ENCODE assay signal across 27 mouse cellular contexts in the genomic region with DNA sequence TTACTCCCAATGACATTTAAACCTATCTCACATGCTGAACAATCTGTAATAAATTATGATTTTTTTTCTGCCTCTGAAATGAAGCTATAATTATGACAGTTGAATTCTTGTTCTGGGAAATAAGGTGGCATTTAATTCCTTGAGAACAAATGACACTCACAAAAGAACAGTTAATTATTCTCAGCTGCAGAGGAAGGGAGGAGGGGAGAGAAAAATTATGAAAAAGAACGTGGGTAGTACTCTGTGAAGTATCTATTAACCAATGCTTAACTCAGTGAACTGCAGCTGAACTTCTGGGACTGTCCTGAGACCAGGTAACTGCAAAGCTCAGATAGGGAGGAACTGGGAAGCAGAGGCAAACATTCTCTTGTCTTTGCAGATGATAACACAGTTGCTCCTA.
A peak's percentile ranks its signal among the peaks of the same experiment; 100 is the strongest.
DNase-seq lines count a peak whose midpoint lies in the region; ATAC-seq and TF ChIP-seq lines count a peak whose summit lies in the region.
"Had no signal": no experiment of that assay in that cellular context is flagged by ENCODE, and none has a peak within 500 bp of the region (broad histone marks: within the 10 kb centered on the region; RNA-seq: fewer than 3 reads in every experiment).

No protein-coding gene starts in this region.

- TF ChIP-seq CTCF in lung, postnatal 0 days (IDR thresholded peaks at IDR 0.05), result no peak

- TF ChIP-seq EP300 in lung, postnatal 0 days (IDR thresholded peaks at IDR 0.05), result no peak

- WGBS in hindbrain, embryonic 16.5 days, result 43% methylated on average over 1 of the region's 1 CpGs
- WGBS in hindbrain, embryonic 11.5 days, result 55% methylated on average over 1 of the region's 1 CpGs
- 35% methylated on average over 1 of the region's 1 CpGs for WGBS in neural tube, embryonic 13.5 days
- 29% methylated on average over 1 of the region's 1 CpGs for WGBS in neural tube, embryonic 15.5 days
- 13% methylated on average over 1 of the region's 1 CpGs for WGBS in forebrain, embryonic 16.5 days
- 35% methylated on average over 1 of the region's 1 CpGs for WGBS in lung, postnatal 0 days

- H3K4me3 ChIP-seq in hindbrain, embryonic 16.5 days (ENCODE audit: low read length), result no peak overlapping the region
- no peak overlapping the region for H3K4me3 ChIP-seq in hindbrain, embryonic 11.5 days (ENCODE audit: low read depth, low read length)
- no peak overlapping the region for H3K4me3 ChIP-seq in neural tube, embryonic 13.5 days
- H3K4me3 ChIP-seq in neural tube, embryonic 15.5 days (replicated peaks), result no peak overlapping the region
- H3K4me3 ChIP-seq in forebrain, embryonic 16.5 days (replicated peaks; ENCODE audit: low read length), result no peak overlapping the region
- no peak overlapping the region for H3K4me3 ChIP-seq in lung, postnatal 0 days (ENCODE audit: low read depth, low read length)
- H3K4me3 ChIP-seq: embryonic facial prominence, embryonic 10.5 days; embryonic facial prominence, embryonic 15.5 days; intestine, embryonic 15.5 days; limb, embryonic 15.5 days; liver, embryonic 13.5 days; midbrain, embryonic 15.5 days had no signal

- no peak for DNase-seq in hindbrain, embryonic 11.5 days (ENCODE audit: low spot score)
- no peak for DNase-seq in lung, postnatal 0 days (ENCODE audit: low spot score)
- no peak for DNase-seq in B cell, adult 2 months
- DNase-seq: adrenal gland, adult 2 months; adrenal gland, postnatal 36 days; cerebellum, adult 8-10 months; gastrocnemius, postnatal 25 days; heart, postnatal 4 days; kidney, postnatal 25 days; liver, embryonic 13.5 days; lung, adult 18-20 months; retina, postnatal 1 day; right cerebral cortex, postnatal 14 days; thymus, postnatal 4 days had no signal

- ATAC-seq in hindbrain, embryonic 16.5 days, result 0 out of 2 replicates have a peak, but pooled peaks have one; percentile 34
- no peak for ATAC-seq in hindbrain, embryonic 11.5 days (ENCODE audit: low FRiP score)
- peak; percentile 63; the same call in 1 of the 2 replicates for ATAC-seq in neural tube, embryonic 13.5 days (ENCODE audit: low read depth)
- ATAC-seq in neural tube, embryonic 15.5 days (ENCODE audit: low FRiP score), result no peak
- peak; percentile 80 for ATAC-seq in forebrain, embryonic 16.5 days
- no peak for ATAC-seq in lung, postnatal 0 days
- ATAC-seq: activated CD4-positive, CD25-positive, alpha-beta regulatory T cell, adult 4 months; hindbrain, postnatal 0 days; intestine, embryonic 15.5 days; midbrain, embryonic 15.5 days had no signal

- no peaks in the 10 kb centered on the region; the same call in 1 of the 2 replicates for H3K4me1 ChIP-seq in hindbrain, embryonic 16.5 days (ENCODE audit: control insufficient read depth, insufficient read depth, low read depth, low read length)
- H3K4me1 ChIP-seq in hindbrain, embryonic 11.5 days (replicated peaks; ENCODE audit: control insufficient read depth, insufficient read depth, low read length), result no peaks in the 10 kb centered on the region
- peaks cover 22% of the 10 kb centered on the region for H3K4me1 ChIP-seq in neural tube, embryonic 13.5 days (replicated peaks)
- peaks cover 8% of the 10 kb centered on the region for H3K4me1 ChIP-seq in neural tube, embryonic 15.5 days
- peaks cover 17% of the 10 kb centered on the region for H3K4me1 ChIP-seq in forebrain, embryonic 16.5 days (replicated peaks; ENCODE audit: control insufficient read depth, insufficient read depth, low read length)
- no peaks in the 10 kb centered on the region for H3K4me1 ChIP-seq in lung, postnatal 0 days (ENCODE audit: insufficient read depth, low read depth, low read length)
- H3K4me1 ChIP-seq: intestine, embryonic 15.5 days; liver, embryonic 13.5 days had no signal

- no peak overlapping the region for H3K9ac ChIP-seq in hindbrain, embryonic 16.5 days (ENCODE audit: low read depth, low read length)
- no peak overlapping the region for H3K9ac ChIP-seq in hindbrain, embryonic 11.5 days (ENCODE audit: low read depth, low read length)
- no peak overlapping the region for H3K9ac ChIP-seq in neural tube, embryonic 13.5 days
- no peak overlapping the region for H3K9ac ChIP-seq in neural tube, embryonic 15.5 days (replicated peaks)
- H3K9ac ChIP-seq in forebrain, embryonic 16.5 days (replicated peaks; ENCODE audit: low read depth, low read length), result 0 out of 2 replicates have a peak overlapping the region, but pooled peaks have one; percentile 17
- H3K9ac ChIP-seq in lung, postnatal 0 days (replicated peaks; ENCODE audit: low read depth), result no peak overlapping the region
- H3K9ac ChIP-seq: embryonic facial prominence, embryonic 15.5 days; intestine, embryonic 15.5 days; limb, embryonic 15.5 days; liver, embryonic 13.5 days; midbrain, embryonic 15.5 days had no signal

- H3K9me3 ChIP-seq in hindbrain, embryonic 16.5 days (ENCODE audit: control insufficient read depth, low read length), result no peaks in the 10 kb centered on the region
- H3K9me3 ChIP-seq in hindbrain, embryonic 11.5 days (ENCODE audit: control insufficient read depth, low read length), result no peaks in the 10 kb centered on the region
- no peaks in the 10 kb centered on the region for H3K9me3 ChIP-seq in neural tube, embryonic 13.5 days
- no peaks in the 10 kb centered on the region for H3K9me3 ChIP-seq in neural tube, embryonic 15.5 days (replicated peaks)
- no peaks in the 10 kb centered on the region for H3K9me3 ChIP-seq in forebrain, embryonic 16.5 days (ENCODE audit: control insufficient read depth, low read length)
- no peaks in the 10 kb centered on the region for H3K9me3 ChIP-seq in lung, postnatal 0 days (ENCODE audit: low read length)
- H3K9me3 ChIP-seq: embryonic facial prominence, embryonic 10.5 days; embryonic facial prominence, embryonic 15.5 days; intestine, embryonic 15.5 days; limb, embryonic 15.5 days; liver, embryonic 13.5 days; midbrain, embryonic 15.5 days had no signal

- no peak overlapping the region for H3K4me2 ChIP-seq in hindbrain, embryonic 16.5 days (ENCODE audit: low read length)
- H3K4me2 ChIP-seq in hindbrain, embryonic 11.5 days (replicated peaks; ENCODE audit: low read depth, low read length), result no peak overlapping the region
- no peak overlapping the region for H3K4me2 ChIP-seq in neural tube, embryonic 13.5 days
- H3K4me2 ChIP-seq in neural tube, embryonic 15.5 days, result no peak overlapping the region
- no peak overlapping the region for H3K4me2 ChIP-seq in forebrain, embryonic 16.5 days (ENCODE audit: low read length)
- no peak overlapping the region for H3K4me2 ChIP-seq in lung, postnatal 0 days (replicated peaks; ENCODE audit: low read depth, low read length)
- H3K4me2 ChIP-seq: embryonic facial prominence, embryonic 15.5 days; heart, embryonic 11.5 days; intestine, embryonic 15.5 days; limb, embryonic 15.5 days; liver, embryonic 13.5 days; midbrain, embryonic 15.5 days had no signal

- no peak overlapping the region for H3K27ac ChIP-seq in hindbrain, embryonic 16.5 days (ENCODE audit: low read depth, low read length)
- H3K27ac ChIP-seq in hindbrain, embryonic 11.5 days (ENCODE audit: low read depth, low read length), result no peak overlapping the region
- H3K27ac ChIP-seq in neural tube, embryonic 13.5 days (replicated peaks), result peak overlapping the region; percentile 71
- no peak overlapping the region for H3K27ac ChIP-seq in neural tube, embryonic 15.5 days (replicated peaks)
- H3K27ac ChIP-seq in forebrain, embryonic 16.5 days (ENCODE audit: low read length), result peak overlapping the region; percentile 67
- no peak overlapping the region for H3K27ac ChIP-seq in lung, postnatal 0 days (ENCODE audit: low read length)
- H3K27ac ChIP-seq: embryonic facial prominence, embryonic 10.5 days; embryonic facial prominence, embryonic 15.5 days; hindbrain, postnatal 0 days; intestine, embryonic 15.5 days; limb, embryonic 15.5 days; liver, embryonic 13.5 days; macrophage; midbrain, embryonic 15.5 days had no signal

- H3K27me3 ChIP-seq in hindbrain, embryonic 16.5 days (replicated peaks; ENCODE audit: control insufficient read depth, insufficient read depth, low read length), result no peaks in the 10 kb centered on the region
- H3K27me3 ChIP-seq in hindbrain, embryonic 11.5 days (ENCODE audit: control insufficient read depth, insufficient read depth, low read length), result no peaks in the 10 kb centered on the region
- H3K27me3 ChIP-seq in neural tube, embryonic 13.5 days, result no peaks in the 10 kb centered on the region
- no peaks in the 10 kb centered on the region for H3K27me3 ChIP-seq in neural tube, embryonic 15.5 days (replicated peaks)
- no peaks in the 10 kb centered on the region for H3K27me3 ChIP-seq in forebrain, embryonic 16.5 days (replicated peaks; ENCODE audit: control insufficient read depth, insufficient read depth, low read length)
- no peaks in the 10 kb centered on the region for H3K27me3 ChIP-seq in lung, postnatal 0 days (replicated peaks; ENCODE audit: insufficient read depth, low read length)
- H3K27me3 ChIP-seq: embryonic facial prominence, embryonic 15.5 days; intestine, embryonic 15.5 days; limb, embryonic 15.5 days; liver, embryonic 13.5 days; midbrain, embryonic 15.5 days had no signal

- no peaks in the 10 kb centered on the region for H3K36me3 ChIP-seq in hindbrain, embryonic 16.5 days (ENCODE audit: control insufficient read depth, insufficient read depth, low read length)
- H3K36me3 ChIP-seq in hindbrain, embryonic 11.5 days (ENCODE audit: control insufficient read depth, insufficient read depth, low read length), result no peaks in the 10 kb centered on the region
- H3K36me3 ChIP-seq in neural tube, embryonic 13.5 days, result no peaks in the 10 kb centered on the region
- no peaks in the 10 kb centered on the region for H3K36me3 ChIP-seq in neural tube, embryonic 15.5 days
- H3K36me3 ChIP-seq in forebrain, embryonic 16.5 days (ENCODE audit: control insufficient read depth, insufficient read depth), result no peaks in the 10 kb centered on the region
- no peaks in the 10 kb centered on the region for H3K36me3 ChIP-seq in lung, postnatal 0 days (ENCODE audit: insufficient read depth, low read length)
- H3K36me3 ChIP-seq: embryonic facial prominence, embryonic 10.5 days; embryonic facial prominence, embryonic 15.5 days; intestine, embryonic 15.5 days; limb, embryonic 15.5 days; liver, embryonic 13.5 days; midbrain, embryonic 15.5 days had no signal

Comparison
In these comparisons a context has a peak if more than half of its experiments do, and no peak if none do; other contexts are left out.
1. ATAC-seq: peak in hindbrain, embryonic 16.5 days (single experiment), neural tube, embryonic 13.5 days (single experiment) and forebrain, embryonic 16.5 days (single experiment); none in hindbrain, embryonic 11.5 days (single experiment), neural tube, embryonic 15.5 days (single experiment) and lung, postnatal 0 days (single experiment).
2. H3K27ac ChIP-seq: peak in neural tube, embryonic 13.5 days (single experiment) and forebrain, embryonic 16.5 days (single experiment); none in hindbrain, embryonic 16.5 days (single experiment), hindbrain, embryonic 11.5 days (single experiment), neural tube, embryonic 15.5 days (single experiment) and lung, postnatal 0 days (single experiment).